Mouse (Mus musculus) bone marrow macrophage, adult 2 months (primary cell): ENCODE results near the gene Kcnh2.

Experiments used
- CTCF ChIP-seq: IDR thresholded peaks from 2 replicates; pipeline ENCODE4 v1.5.1; 2012; ENCODE audit warnings: low read depth, mild to moderate bottlenecking, low read length, moderate library complexity
- POLR2A ChIP-seq: IDR thresholded peaks from 2 replicates; pipeline ENCODE4 v1.6.1; 2012; ENCODE audit warnings: mild to moderate bottlenecking, low read depth, low read length, borderline replicate concordance

GRCm38 (mm10) chr5:24364061-24364460 is 12.7 kb upstream of the Kcnh2 start:
- no peak for TF ChIP-seq POLR2A
- TF ChIP-seq CTCF: no peak
